Mouse (Mus musculus): ENCODE data around the gene Rbm17. TPM values are rescaled to one million over a fixed set of nuclear protein-coding genes. Genes with fewer than 3 reads are reported as not detected.

Gene Rbm17
- total and polyA plus RNA-seq, 3 experiments = 32.3 to 67.5 (median 53.2) TPM

GRCm38 (mm10) chr2:11557244-11557643 is 46.7 kb downstream of the Rbm17 start:
- H3K27me3 ChIP-seq (ENCODE audit: control insufficient read depth, insufficient read depth, low read length) = no peaks in the 10 kb centered on the region
- no peak for TF ChIP-seq EP300 (IDR thresholded peaks at IDR 0.05; ENCODE audit: insufficient read depth, low read depth, low read length)
- TF ChIP-seq POLR2A (IDR thresholded peaks at IDR 0.05; ENCODE audit: insufficient read depth, low read depth, low read length) = no peak
- no peak for TF ChIP-seq CTCF (IDR thresholded peaks at IDR 0.05)
- H3K27ac ChIP-seq = no peak overlapping the region
- no peaks in the 10 kb centered on the region for H3K4me1 ChIP-seq (ENCODE audit: control insufficient read depth, insufficient read depth, low read length)
- no peak overlapping the region for H3K4me3 ChIP-seq
- H3K79me2 ChIP-seq (replicated peaks; ENCODE audit: control insufficient read depth, insufficient read depth, low read length) = no peaks in the 10 kb centered on the region
- DNase-seq = no peak
- intact Hi-C loops (cut with DNase I) = no loop called here
- 68% methylated on average over 3 of the region's 3 CpGs for WGBS
- no peaks in the 10 kb centered on the region for H3K36me3 ChIP-seq (ENCODE audit: control insufficient read depth, insufficient read depth, low read length)
- no peak overlapping the region for H3K9ac ChIP-seq (ENCODE audit: low read depth, low read length)

- intact Hi-C loops (cut with DNase I) = no loop called here
- Histone ChIP-seq H3K4me1 (ENCODE audit: control insufficient read depth, insufficient read depth, low read length) (no peaks in the 10 kb centered on the region), H3K9ac (ENCODE audit: low read depth, low read length) (no peak overlapping the region), H3K79me2 (replicated peaks; ENCODE audit: control insufficient read depth, insufficient read depth, low read length) (no peaks in the 10 kb centered on the region), H3K36me3 (ENCODE audit: control insufficient read depth, insufficient read depth, low read length) (no peaks in the 10 kb centered on the region), H3K4me3 (no peak overlapping the region), H3K27me3 (ENCODE audit: control insufficient read depth, insufficient read depth, low read length) (no peaks in the 10 kb centered on the region), H3K27ac (no peak overlapping the region)
- WGBS = 87% methylated on average over 6 of the region's 6 CpGs
- TF ChIP-seq POLR2A (IDR thresholded peaks at IDR 0.05; ENCODE audit: insufficient read depth, low read depth, low read length) = no peak
- no peak for TF ChIP-seq EP300 (IDR thresholded peaks at IDR 0.05; ENCODE audit: insufficient read depth, low read depth, low read length)
- TF ChIP-seq CTCF (IDR thresholded peaks at IDR 0.05) = no peak
- DNase-seq = no peak
Measured at GRCm38 (mm10) chr2:11555316-11555715, 48.6 kb downstream of the Rbm17 start.

GRCm38 (mm10) chr2:11553471-11554400 is 50.2 kb downstream of the Rbm17 start, which contains the start of gene Pfkfb3:
Gene Pfkfb3, minus strand, starts transcription at chr2:11554077.
- Histone ChIP-seq H3K4me1 (ENCODE audit: control insufficient read depth, insufficient read depth, low read length) (no peaks in the 10 kb centered on the region), H3K36me3 (ENCODE audit: control insufficient read depth, insufficient read depth, low read length) (no peaks in the 10 kb centered on the region), H3K27me3 (ENCODE audit: control insufficient read depth, insufficient read depth, low read length) (no peaks in the 10 kb centered on the region), H3K4me3 (peak within 1 kb of the TSS; percentile 67), H3K79me2 (replicated peaks; ENCODE audit: control insufficient read depth, insufficient read depth, low read length) (no peaks in the 10 kb centered on the region), H3K9ac (ENCODE audit: low read depth, low read length) (peak within 1 kb of the TSS; percentile 84), H3K27ac (peak within 1 kb of the TSS; percentile 66)
- 2% methylated on average over 67 of the region's 67 CpGs for WGBS
- DNase-seq = peak; percentile 87 to 90
- TF ChIP-seq CTCF (IDR thresholded peaks at IDR 0.05) (no peak), POLR2A (IDR thresholded peaks at IDR 0.05; ENCODE audit: insufficient read depth, low read depth, low read length) (0 out of 2 replicates have a peak, but pooled peaks have one; percentile 39)
- intact Hi-C loops (cut with DNase I) = no loop called here

- Histone ChIP-seq H3K27ac (peak overlapping the region; percentile 66), H3K27me3 (ENCODE audit: control insufficient read depth, insufficient read depth, low read length) (no peaks in the 10 kb centered on the region), H3K4me3 (peak overlapping the region; percentile 67), H3K9ac (ENCODE audit: low read depth, low read length) (peak overlapping the region; percentile 84), H3K36me3 (ENCODE audit: control insufficient read depth, insufficient read depth, low read length) (no peaks in the 10 kb centered on the region), H3K79me2 (replicated peaks; ENCODE audit: control insufficient read depth, insufficient read depth, low read length) (no peaks in the 10 kb centered on the region), H3K4me1 (ENCODE audit: control insufficient read depth, insufficient read depth, low read length) (no peaks in the 10 kb centered on the region)
- DNase-seq = peak in 1 of 2 experiments; percentile 52
- WGBS = 20% methylated on average over 15 of the region's 15 CpGs
- TF ChIP-seq POLR2A (IDR thresholded peaks at IDR 0.05; ENCODE audit: insufficient read depth, low read depth, low read length) (no peak), EP300 (IDR thresholded peaks at IDR 0.05; ENCODE audit: insufficient read depth, low read depth, low read length) (no peak), CTCF (IDR thresholded peaks at IDR 0.05) (no peak)
- intact Hi-C loops (cut with DNase I) = no loop called here
Measured at GRCm38 (mm10) chr2:11552966-11553451, 50.9 kb downstream of the Rbm17 start.

GRCm38 (mm10) chr2:11552297-11552821 is 51.6 kb downstream of the Rbm17 start:
- no peaks in the 10 kb centered on the region for H3K79me2 ChIP-seq (replicated peaks; ENCODE audit: control insufficient read depth, insufficient read depth, low read length)
- DNase-seq = no peak
- intact Hi-C loops (cut with DNase I) = no loop called here
- no peak overlapping the region for H3K4me3 ChIP-seq
- no peak overlapping the region for H3K27ac ChIP-seq
- H3K9ac ChIP-seq (ENCODE audit: low read depth, low read length) = no peak overlapping the region
- TF ChIP-seq EP300 (IDR thresholded peaks at IDR 0.05; ENCODE audit: insufficient read depth, low read depth, low read length) (no peak), CTCF (IDR thresholded peaks at IDR 0.05) (no peak), POLR2A (IDR thresholded peaks at IDR 0.05; ENCODE audit: insufficient read depth, low read depth, low read length) (no peak)
- 42% methylated on average over 9 of the region's 9 CpGs for WGBS
- H3K36me3 ChIP-seq (ENCODE audit: control insufficient read depth, insufficient read depth, low read length) = no peaks in the 10 kb centered on the region
- no peaks in the 10 kb centered on the region for H3K4me1 ChIP-seq (ENCODE audit: control insufficient read depth, insufficient read depth, low read length)
- H3K27me3 ChIP-seq (ENCODE audit: control insufficient read depth, insufficient read depth, low read length) = no peaks in the 10 kb centered on the region

GRCm38 (mm10) chr2:11551726-11552125 is 52.2 kb downstream of the Rbm17 start:
- Histone ChIP-seq H3K9ac (ENCODE audit: low read depth, low read length) (no peak overlapping the region), H3K4me1 (ENCODE audit: control insufficient read depth, insufficient read depth, low read length) (no peaks in the 10 kb centered on the region), H3K27ac (no peak overlapping the region), H3K36me3 (ENCODE audit: control insufficient read depth, insufficient read depth, low read length) (no peaks in the 10 kb centered on the region), H3K27me3 (ENCODE audit: control insufficient read depth, insufficient read depth, low read length) (no peaks in the 10 kb centered on the region), H3K79me2 (replicated peaks; ENCODE audit: control insufficient read depth, insufficient read depth, low read length) (no peaks in the 10 kb centered on the region), H3K4me3 (no peak overlapping the region)
- intact Hi-C loops (cut with DNase I) = no loop called here
- TF ChIP-seq POLR2A (IDR thresholded peaks at IDR 0.05; ENCODE audit: insufficient read depth, low read depth, low read length) = no peak
- no peak for TF ChIP-seq CTCF (IDR thresholded peaks at IDR 0.05)
- no peak for TF ChIP-seq EP300 (IDR thresholded peaks at IDR 0.05; ENCODE audit: insufficient read depth, low read depth, low read length)
- WGBS = 39% methylated on average over 1 of the region's 1 CpGs
- no peak for DNase-seq

Measured in heart, adult 2 months (tissue).